ENCODE assay signal across 11 mouse cellular contexts in genomic region chr3:152512517-152512916, GRCm38 (mm10).
DNase-seq lines count a peak whose midpoint lies in the region; ATAC-seq and TF ChIP-seq lines count a peak whose summit lies in the region.
"Had no signal": no experiment of that assay in that cellular context is flagged by ENCODE, and none has a peak within 500 bp of the region (broad histone marks: within the 10 kb centered on the region; RNA-seq: fewer than 3 reads in every experiment).

No protein-coding gene starts in this region.

- no peak overlapping the region for H3K4me3 ChIP-seq in heart, embryonic 12.5 days
- no peak overlapping the region for H3K4me3 ChIP-seq in heart, embryonic 11.5 days (ENCODE audit: low read depth, low read length)
- H3K4me3 ChIP-seq in lung, embryonic 16.5 days (ENCODE audit: low read length) = no peak overlapping the region
- no peak overlapping the region for H3K4me3 ChIP-seq in lung, adult 2 months (replicated peaks; ENCODE audit: extremely low read depth, low read depth, low read length)
- H3K4me3 ChIP-seq in stomach, embryonic 16.5 days (replicated peaks; ENCODE audit: low read length) = no peak overlapping the region
- no peak overlapping the region for H3K4me3 ChIP-seq in limb, embryonic 10.5 days
- H3K4me3 ChIP-seq in liver, embryonic 11.5 days (ENCODE audit: low read depth, low read length) = no peak overlapping the region
- H3K4me3 ChIP-seq: forebrain, embryonic 10.5 days; hindbrain, embryonic 12.5 days; midbrain, embryonic 15.5 days had no signal

- no peak overlapping the region for H3K9ac ChIP-seq in heart, embryonic 12.5 days
- H3K9ac ChIP-seq in heart, embryonic 11.5 days (ENCODE audit: low read depth, low read length) = no peak overlapping the region
- no peak overlapping the region for H3K9ac ChIP-seq in lung, embryonic 16.5 days (ENCODE audit: low read length)
- no peak overlapping the region for H3K9ac ChIP-seq in stomach, embryonic 16.5 days (ENCODE audit: low read length)
- no peak overlapping the region for H3K9ac ChIP-seq in liver, embryonic 11.5 days (ENCODE audit: low read depth, low read length)
- H3K9ac ChIP-seq: hindbrain, embryonic 12.5 days; midbrain, embryonic 15.5 days had no signal

- DNase-seq in lung, adult 2 months = no peak
- DNase-seq in limb, embryonic 10.5 days (ENCODE audit: low spot score) = no peak
- DNase-seq in liver, embryonic 11.5 days (ENCODE audit: low spot score) = no peak

- H3K4me1 ChIP-seq in heart, embryonic 12.5 days (replicated peaks) = peaks cover 11% of the 10 kb centered on the region
- H3K4me1 ChIP-seq in heart, embryonic 11.5 days (ENCODE audit: control insufficient read depth, insufficient read depth, low read length) = no peaks in the 10 kb centered on the region
- H3K4me1 ChIP-seq in lung, embryonic 16.5 days (replicated peaks; ENCODE audit: control insufficient read depth, insufficient read depth, low read length) = no peaks in the 10 kb centered on the region
- no peaks in the 10 kb centered on the region for H3K4me1 ChIP-seq in lung, adult 2 months (ENCODE audit: control insufficient read depth, insufficient read depth, low read length)
- H3K4me1 ChIP-seq in stomach, embryonic 16.5 days (ENCODE audit: control insufficient read depth, insufficient read depth, low read length) = no peaks in the 10 kb centered on the region
- peaks cover 26% of the 10 kb centered on the region for H3K4me1 ChIP-seq in limb, embryonic 10.5 days
- no peaks in the 10 kb centered on the region for H3K4me1 ChIP-seq in liver, embryonic 11.5 days (replicated peaks; ENCODE audit: control insufficient read depth, insufficient read depth, low read length)

- no peak for TF ChIP-seq CTCF in lung, adult 2 months (IDR thresholded peaks at IDR 0.05; ENCODE audit: insufficient read depth, low read length)

- ATAC-seq in heart, embryonic 12.5 days (ENCODE audit: insufficient number of reproducible peaks, low FRiP score) = peak; percentile 63
- no peak; the same call in 1 of the 2 replicates for ATAC-seq in heart, embryonic 11.5 days (replicated peaks; ENCODE audit: insufficient number of reproducible peaks, low FRiP score, low TSS enrichment)
- peak; percentile 41; the same call in 1 of the 2 replicates for ATAC-seq in lung, embryonic 16.5 days (ENCODE audit: low read depth)
- peak; percentile 62 for ATAC-seq in common myeloid progenitor, adult 5-6 weeks (replicated peaks; ENCODE audit: low read depth, poor library complexity, severe bottlenecking)
- 0 out of 2 replicates have a peak, but pooled peaks have one; percentile 37 for ATAC-seq in stomach, embryonic 16.5 days (ENCODE audit: insufficient read depth, low FRiP score)
- ATAC-seq in liver, embryonic 11.5 days (replicated peaks; ENCODE audit: low FRiP score) = no peak
- ATAC-seq: midbrain, embryonic 15.5 days had no signal

- TF ChIP-seq POLR2A in lung, adult 2 months (IDR thresholded peaks at IDR 0.05; ENCODE audit: borderline replicate concordance, extremely low read depth, low read depth, low read length) = no peak

- H3K27me3 ChIP-seq in heart, embryonic 12.5 days (replicated peaks) = peaks cover 30% of the 10 kb centered on the region
- peaks cover 11% of the 10 kb centered on the region; the same call in 1 of the 2 replicates for H3K27me3 ChIP-seq in heart, embryonic 11.5 days (ENCODE audit: control insufficient read depth, insufficient read depth, low read length)
- no peaks in the 10 kb centered on the region for H3K27me3 ChIP-seq in lung, embryonic 16.5 days (ENCODE audit: control insufficient read depth, insufficient read depth, low read depth, low read length)
- no peaks in the 10 kb centered on the region for H3K27me3 ChIP-seq in stomach, embryonic 16.5 days (ENCODE audit: control insufficient read depth, insufficient read depth, low read length)
- H3K27me3 ChIP-seq in limb, embryonic 10.5 days (ENCODE audit: low read depth, poor library complexity, severe bottlenecking) = no peaks in the 10 kb centered on the region
- H3K27me3 ChIP-seq in liver, embryonic 11.5 days (replicated peaks; ENCODE audit: control insufficient read depth, insufficient read depth, low read length) = no peaks in the 10 kb centered on the region
- H3K27me3 ChIP-seq: hindbrain, embryonic 12.5 days; midbrain, embryonic 15.5 days had no signal

- no peak overlapping the region for H3K27ac ChIP-seq in heart, embryonic 12.5 days (ENCODE audit: poor library complexity, severe bottlenecking)
- no peak overlapping the region for H3K27ac ChIP-seq in heart, embryonic 11.5 days (ENCODE audit: low read depth, low read length)
- H3K27ac ChIP-seq in lung, embryonic 16.5 days (ENCODE audit: low read length) = no peak overlapping the region
- H3K27ac ChIP-seq in stomach, embryonic 16.5 days (ENCODE audit: low read length) = no peak overlapping the region
- no peak overlapping the region for H3K27ac ChIP-seq in limb, embryonic 10.5 days
- H3K27ac ChIP-seq in liver, embryonic 11.5 days (ENCODE audit: low read depth, low read length) = no peak overlapping the region
- H3K27ac ChIP-seq: forebrain, embryonic 10.5 days; hindbrain, embryonic 12.5 days; midbrain, embryonic 15.5 days had no signal

- no peaks in the 10 kb centered on the region for H3K36me3 ChIP-seq in heart, embryonic 12.5 days
- H3K36me3 ChIP-seq in heart, embryonic 11.5 days (ENCODE audit: control insufficient read depth, insufficient read depth, low read length) = no peaks in the 10 kb centered on the region
- no peaks in the 10 kb centered on the region for H3K36me3 ChIP-seq in lung, embryonic 16.5 days (ENCODE audit: control insufficient read depth, insufficient read depth, low read length)
- H3K36me3 ChIP-seq in stomach, embryonic 16.5 days (ENCODE audit: control insufficient read depth, insufficient read depth, low read length) = no peaks in the 10 kb centered on the region
- no peaks in the 10 kb centered on the region for H3K36me3 ChIP-seq in limb, embryonic 10.5 days
- no peaks in the 10 kb centered on the region for H3K36me3 ChIP-seq in liver, embryonic 11.5 days (ENCODE audit: control insufficient read depth, insufficient read depth, low read length)
- H3K36me3 ChIP-seq: forebrain, embryonic 10.5 days; hindbrain, embryonic 12.5 days; midbrain, embryonic 15.5 days had no signal

- peaks cover 4% of the 10 kb centered on the region; the same call in 1 of the 2 replicates for H3K9me3 ChIP-seq in heart, embryonic 12.5 days (replicated peaks)
- no peaks in the 10 kb centered on the region for H3K9me3 ChIP-seq in heart, embryonic 11.5 days (replicated peaks; ENCODE audit: control insufficient read depth, low read length)
- H3K9me3 ChIP-seq in lung, embryonic 16.5 days (ENCODE audit: control insufficient read depth, low read length) = no peaks in the 10 kb centered on the region
- no peaks in the 10 kb centered on the region for H3K9me3 ChIP-seq in stomach, embryonic 16.5 days (replicated peaks; ENCODE audit: control insufficient read depth, low read length)
- H3K9me3 ChIP-seq in limb, embryonic 10.5 days (replicated peaks) = no peaks in the 10 kb centered on the region
- H3K9me3 ChIP-seq in liver, embryonic 11.5 days (ENCODE audit: control insufficient read depth, low read length) = no peaks in the 10 kb centered on the region
- H3K9me3 ChIP-seq: forebrain, embryonic 10.5 days; hindbrain, embryonic 12.5 days; midbrain, embryonic 15.5 days had no signal

- 43% methylated on average over 2 of the region's 2 CpGs for WGBS in heart, embryonic 12.5 days
- WGBS in heart, embryonic 11.5 days (ENCODE audit: insufficient replicate concordance) = 63% methylated on average over 2 of the region's 2 CpGs
- WGBS in lung, embryonic 16.5 days = 55% methylated on average over 2 of the region's 2 CpGs
- WGBS in lung, adult 2 months = 43% methylated on average over 2 of the region's 2 CpGs
- WGBS in stomach, embryonic 16.5 days = 38% methylated on average over 2 of the region's 2 CpGs
- 94% methylated on average over 2 of the region's 2 CpGs for WGBS in limb, embryonic 10.5 days
- WGBS in liver, embryonic 11.5 days = 50% methylated on average over 2 of the region's 2 CpGs

- H3K4me2 ChIP-seq in heart, embryonic 12.5 days = no peak overlapping the region
- H3K4me2 ChIP-seq in heart, embryonic 11.5 days = no peak overlapping the region
- no peak overlapping the region for H3K4me2 ChIP-seq in lung, embryonic 16.5 days (ENCODE audit: low read depth, low read length)
- H3K4me2 ChIP-seq in stomach, embryonic 16.5 days (ENCODE audit: low read depth, low read length) = no peak overlapping the region
- no peak overlapping the region for H3K4me2 ChIP-seq in liver, embryonic 11.5 days
- H3K4me2 ChIP-seq: hindbrain, embryonic 12.5 days; midbrain, embryonic 15.5 days had no signal

Comparison
In these comparisons a context has a peak if more than half of its experiments do, and no peak if none do; other contexts are left out.
1. ATAC-seq: peak in heart, embryonic 12.5 days (single experiment), lung, embryonic 16.5 days (single experiment), common myeloid progenitor, adult 5-6 weeks (single experiment) and stomach, embryonic 16.5 days (single experiment); none in heart, embryonic 11.5 days (single experiment) and liver, embryonic 11.5 days (single experiment).